ENCODE assay signal across 14 mouse cellular contexts in the genomic region with DNA sequence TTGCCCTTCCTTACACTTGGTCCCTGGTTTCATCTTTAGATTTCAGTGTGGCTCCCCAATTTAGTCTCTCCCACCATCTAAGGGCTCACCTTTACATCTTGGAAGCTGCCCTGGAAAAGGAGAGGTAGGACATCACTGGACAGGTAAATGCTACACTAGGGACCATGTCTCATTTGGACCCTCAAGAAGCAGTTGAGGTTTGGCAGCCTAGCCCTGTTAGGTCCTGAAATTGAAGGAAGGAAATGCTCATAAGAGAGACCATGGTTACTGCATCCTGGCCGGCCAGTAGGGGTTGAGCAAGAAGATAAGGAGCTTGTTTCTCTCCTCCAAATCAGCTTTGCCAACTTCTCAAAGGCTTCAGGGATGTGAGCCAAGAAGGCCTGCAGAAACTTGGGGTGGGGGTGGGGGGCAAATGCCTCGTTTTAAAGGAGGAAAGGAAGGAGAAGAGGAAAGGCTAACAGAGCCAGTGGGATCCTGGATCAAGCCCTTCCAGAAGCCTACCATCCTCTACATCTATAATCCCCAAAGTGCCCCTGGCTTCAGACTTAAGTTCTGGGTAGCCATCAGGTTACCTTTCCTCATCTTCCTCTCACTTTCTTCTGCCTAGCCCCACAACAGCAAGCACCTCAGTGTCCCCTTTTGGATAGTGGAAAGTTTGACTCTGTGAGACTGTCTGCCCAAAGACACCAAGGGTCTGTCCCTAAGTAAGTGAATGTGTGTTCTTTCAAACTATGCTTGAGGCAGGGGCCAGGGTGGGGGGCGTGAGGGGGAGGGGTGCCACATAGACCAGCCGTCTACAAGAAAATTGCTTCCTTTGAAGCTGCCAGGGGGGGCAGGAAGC. TPM values are rescaled to one million over a fixed set of nuclear protein-coding genes. Genes with fewer than 3 reads are reported as not detected.
DNase-seq lines count a peak whose midpoint lies in the region; ATAC-seq lines count a peak whose summit lies in the region.
"Had no signal": no experiment of that assay in that cellular context is flagged by ENCODE, and none has a peak within 500 bp of the region (broad histone marks: within the 10 kb centered on the region; RNA-seq: fewer than 3 reads in every experiment).

No protein-coding gene starts in this region.

- H3K27ac ChIP-seq in kidney, embryonic 15.5 days = peak overlapping the region; percentile 48; the same call in 1 of the 2 replicates
- H3K27ac ChIP-seq in embryonic facial prominence, embryonic 14.5 days (replicated peaks; ENCODE audit: low read depth, low read length) = peak overlapping the region; percentile 79
- H3K27ac ChIP-seq in limb, embryonic 15.5 days = peak overlapping the region; percentile 86

- H3K36me3 ChIP-seq in kidney, embryonic 15.5 days = no peaks in the 10 kb centered on the region
- no peaks in the 10 kb centered on the region for H3K36me3 ChIP-seq in embryonic facial prominence, embryonic 14.5 days (ENCODE audit: control insufficient read depth, insufficient read depth, low read length)
- H3K36me3 ChIP-seq in limb, embryonic 15.5 days = no peaks in the 10 kb centered on the region
- H3K36me3 ChIP-seq: G1E had no signal

- intact Hi-C loops in left cerebral cortex, postnatal 10 days (cut with DNase I) = loop anchor here (10.0 kb wide), 1 partner anchor 418 kb away; the partner anchor contains the start of gene Pnma3

- H3K4me3 ChIP-seq in kidney, embryonic 15.5 days (replicated peaks) = peak overlapping the region; percentile 41; the same call in 1 of the 2 replicates
- H3K4me3 ChIP-seq in embryonic facial prominence, embryonic 14.5 days (ENCODE audit: low read depth, low read length) = peak overlapping the region; percentile 49
- H3K4me3 ChIP-seq in limb, embryonic 15.5 days = peak overlapping the region; percentile 46

- peak overlapping the region; percentile 53 for H3K4me2 ChIP-seq in kidney, embryonic 15.5 days
- peak overlapping the region; percentile 55 for H3K4me2 ChIP-seq in embryonic facial prominence, embryonic 14.5 days (ENCODE audit: low read depth, low read length)
- peak overlapping the region; percentile 48 for H3K4me2 ChIP-seq in limb, embryonic 15.5 days

- 0 out of 2 replicates have a peak, but pooled peaks have one; percentile 35 for ATAC-seq in kidney, embryonic 15.5 days (replicated peaks; ENCODE audit: low FRiP score)
- 0 out of 2 replicates have a peak, but pooled peaks have one; percentile 42 for ATAC-seq in common myeloid progenitor, adult 5-6 weeks (replicated peaks; ENCODE audit: low read depth, poor library complexity, severe bottlenecking)
- no peak for ATAC-seq in embryonic facial prominence, embryonic 14.5 days (ENCODE audit: low read depth)
- 0 out of 2 replicates have a peak, but pooled peaks have one; percentile 17 for ATAC-seq in limb, embryonic 15.5 days (ENCODE audit: insufficient number of reproducible peaks, low FRiP score, low TSS enrichment, low read depth)
- ATAC-seq: forebrain, embryonic 16.5 days had no signal

- peaks cover 24% of the 10 kb centered on the region for H3K27me3 ChIP-seq in kidney, embryonic 15.5 days
- H3K27me3 ChIP-seq in embryonic facial prominence, embryonic 14.5 days (replicated peaks; ENCODE audit: control insufficient read depth, insufficient read depth, low read length) = 0 out of 2 replicates have a peak, but pooled peaks cover 5% of the 10 kb centered on the region
- H3K27me3 ChIP-seq in limb, embryonic 15.5 days = peaks cover 5% of the 10 kb centered on the region; the same call in 1 of the 2 replicates

- H3K9ac ChIP-seq in kidney, embryonic 15.5 days = no peak overlapping the region
- H3K9ac ChIP-seq in embryonic facial prominence, embryonic 14.5 days (ENCODE audit: low read depth, low read length) = no peak overlapping the region
- H3K9ac ChIP-seq in limb, embryonic 15.5 days = no peak overlapping the region

- 0 out of 2 replicates have a peak, but pooled peaks cover 5% of the 10 kb centered on the region for H3K4me1 ChIP-seq in kidney, embryonic 15.5 days
- peaks cover 6% of the 10 kb centered on the region; the same call in 1 of the 2 replicates for H3K4me1 ChIP-seq in embryonic facial prominence, embryonic 14.5 days (ENCODE audit: control insufficient read depth, insufficient read depth, low read length)
- H3K4me1 ChIP-seq in limb, embryonic 15.5 days = peaks cover 29% of the 10 kb centered on the region

- WGBS in kidney, embryonic 15.5 days = 40% methylated on average over 4 of the region's 4 CpGs
- WGBS in embryonic facial prominence, embryonic 14.5 days = 29% methylated on average over 2 of the region's 4 CpGs
- 37% methylated on average over 4 of the region's 4 CpGs for WGBS in limb, embryonic 15.5 days

- no peaks in the 10 kb centered on the region for H3K9me3 ChIP-seq in kidney, embryonic 15.5 days (replicated peaks)
- no peaks in the 10 kb centered on the region for H3K9me3 ChIP-seq in embryonic facial prominence, embryonic 14.5 days (ENCODE audit: control insufficient read depth, low read length)
- H3K9me3 ChIP-seq in limb, embryonic 15.5 days = no peaks in the 10 kb centered on the region
- H3K9me3 ChIP-seq: G1E had no signal

- no peak for DNase-seq in kidney, postnatal 14 days
- no peak for DNase-seq in embryonic facial prominence, embryonic 14.5 days (ENCODE audit: low spot score)
- no peak for DNase-seq in cerebellum, adult 9-10 months
- no peak for DNase-seq in left cerebral cortex, postnatal 10 days (ENCODE audit: extremely low spot score in 1 of 2, low spot score in 2 of 2)
- DNase-seq: adrenal gland, postnatal 10 days; cerebellum, adult 8-10 months; kidney, adult 18-20 months; spleen, adult 18-20 months had no signal

RNA-seq across cellular contexts. Expression of gene Bgn, which starts 0.5 kb away (rescaled TPM):
- polyA plus RNA-seq in kidney, embryonic 15.5 days (2015; fragmentation: Nextera tagmentation; extraction: Ambion mirVana) = 90.8 and 96.4 TPM in 2 replicates
- 0.59 TPM in 1 of 2 replicates, not detected in the other for total RNA-seq in common myeloid progenitor, adult 5-6 weeks (2017)
- 263 and 311 TPM in 2 replicates for polyA plus RNA-seq in embryonic facial prominence, embryonic 14.5 days (2014; fragmentation: Nextera tagmentation; extraction: Ambion mirVana)
- 243 and 288 TPM in 2 replicates for polyA plus RNA-seq in limb, embryonic 15.5 days (2015; fragmentation: Nextera tagmentation; extraction: Ambion mirVana)
- total RNA-seq in left cerebral cortex, postnatal 10 days (2021) = 10 to 100 TPM; 33.2 to 34.7 TPM
- total RNA-seq: G1E had no signal
- polyA plus RNA-seq: G1E had no signal

RNA-seq across cellular contexts. Expression of gene Atp2b3, which starts 20.0 kb away (rescaled TPM):
- polyA plus RNA-seq in kidney, embryonic 15.5 days (2015; fragmentation: Nextera tagmentation; extraction: Ambion mirVana) = 0.31 and 0.36 TPM in 2 replicates
- not detected in 2 replicates for total RNA-seq in common myeloid progenitor, adult 5-6 weeks (2017)
- 0.80 and 1.3 TPM in 2 replicates for polyA plus RNA-seq in embryonic facial prominence, embryonic 14.5 days (2014; fragmentation: Nextera tagmentation; extraction: Ambion mirVana)
- polyA plus RNA-seq in limb, embryonic 15.5 days (2015; fragmentation: Nextera tagmentation; extraction: Ambion mirVana) = 0.41 and 0.97 TPM in 2 replicates
- 10 to 100 TPM; 63.9 to 64.2 TPM for total RNA-seq in left cerebral cortex, postnatal 10 days (2021)
- total RNA-seq: G1E had no signal
- polyA plus RNA-seq: G1E had no signal

RNA-seq across cellular contexts. Expression of gene Haus7, which starts 24.0 kb away (rescaled TPM):
- 66.0 and 71.5 TPM in 2 replicates for polyA plus RNA-seq in kidney, embryonic 15.5 days (2015; fragmentation: Nextera tagmentation; extraction: Ambion mirVana)
- 46.3 and 111 TPM in 2 replicates for total RNA-seq in common myeloid progenitor, adult 5-6 weeks (2017)
- 48.2 and 52.5 TPM in 2 replicates for polyA plus RNA-seq in embryonic facial prominence, embryonic 14.5 days (2014; fragmentation: Nextera tagmentation; extraction: Ambion mirVana)
- polyA plus RNA-seq in limb, embryonic 15.5 days (2015; fragmentation: Nextera tagmentation; extraction: Ambion mirVana) = 53.8 and 54.7 TPM in 2 replicates
- total RNA-seq in left cerebral cortex, postnatal 10 days (2021) = 10 to 100 TPM; 13.7 to 15.0 TPM

RNA-seq across cellular contexts. Expression of gene Trex2, which starts 47.7 kb away (rescaled TPM):
- polyA plus RNA-seq in kidney, embryonic 15.5 days (2015; fragmentation: Nextera tagmentation; extraction: Ambion mirVana) = 0.26 TPM in 1 of 2 replicates, not detected in the other
- not detected in 2 replicates for total RNA-seq in common myeloid progenitor, adult 5-6 weeks (2017)
- polyA plus RNA-seq in embryonic facial prominence, embryonic 14.5 days (2014; fragmentation: Nextera tagmentation; extraction: Ambion mirVana) = 1.3 and 2.9 TPM in 2 replicates
- polyA plus RNA-seq in limb, embryonic 15.5 days (2015; fragmentation: Nextera tagmentation; extraction: Ambion mirVana) = 12.5 and 18.3 TPM in 2 replicates
- not detected for total RNA-seq in left cerebral cortex, postnatal 10 days (2021)
- total RNA-seq: adrenal gland, postnatal 10 days; G1E; left cerebral cortex, postnatal 14 days had no signal
- polyA plus RNA-seq: forebrain, embryonic 16.5 days; G1E had no signal
